Mouse (Mus musculus): ENCODE data around the gene Cc2d2b.

- TF ChIP-seq CTCF (IDR thresholded peaks at IDR 0.05; ENCODE audit: insufficient read depth, low read depth, low read length) (no peak), POLR2A (IDR thresholded peaks at IDR 0.05; ENCODE audit: insufficient read depth, low read depth, low read length) (no peak)
Measured at GRCm38 (mm10) chr19:40841593-40841992, 93.0 kb downstream of the Cc2d2b start.

All from olfactory bulb, adult 2 months (tissue).